Mouse (Mus musculus) CH12.LX (cell line): ENCODE data around the gene Cbfa2t3.

Experiments
- CHD2 ChIP-seq: IDR thresholded peaks from 2 replicates; pipeline ENCODE4 v1.6.1; 2011; ENCODE audit warnings: low read length, improper control_type of control experiment
- CTCF ChIP-seq, 2 experiments: IDR thresholded peaks in 1 of 2; conservative IDR thresholded peaks in 1 of 2; 2 replicates each; pipeline ENCODE4 v1.5.1; 2011 to 2012; ENCODE audit warnings: low read depth in 2 of 2, low read length in 2 of 2, improper control_type of control experiment in 1 of 2, inconsistent platforms in 1 of 2, mild to moderate bottlenecking in 1 of 2, moderate library complexity in 1 of 2
- EP300 ChIP-seq: IDR thresholded peaks from 2 replicates; pipeline ENCODE4 v1.6.1; 2011; ENCODE audit warnings: low read length, improper control_type of control experiment
- GABPA ChIP-seq: IDR thresholded peaks from 2 replicates; pipeline ENCODE4 v1.6.1; 2012; ENCODE audit warnings: low read depth, low read length, improper control_type of control experiment, inconsistent platforms; ENCODE audit not compliant: insufficient replicate concordance
- MAX ChIP-seq: IDR thresholded peaks from 2 replicates; pipeline ENCODE4 v1.6.1; 2011; ENCODE audit warnings: low read length, improper control_type of control experiment
- POLR2A ChIP-seq: IDR thresholded peaks from 2 replicates; pipeline ENCODE4 v1.6.1; 2011; ENCODE audit warnings: low read depth, mild to moderate bottlenecking, improper control_type of control experiment, low read length
- UBTF ChIP-seq: IDR thresholded peaks from 2 replicates; pipeline ENCODE4 v1.6.1; 2012; ENCODE audit warnings: low read depth, mild to moderate bottlenecking, inconsistent platforms, low read length, improper control_type of control experiment, moderate library complexity
- USF1 ChIP-seq: IDR thresholded peaks from 2 replicates; pipeline ENCODE4 v1.6.1; 2014; ENCODE audit warnings: low read depth, mild to moderate bottlenecking, inconsistent platforms, low read length, improper control_type of control experiment

- no peak for TF ChIP-seq UBTF
- TF ChIP-seq USF1 = no peak
- no peak for TF ChIP-seq GABPA
- no peak for TF ChIP-seq POLR2A
- no peak for TF ChIP-seq MAX
- TF ChIP-seq CTCF (conservative IDR thresholded peaks at IDR 0.05 in 1 of 2, IDR thresholded peaks at IDR 0.05 in 1 of 2; ENCODE audit: low read depth in 2 of 2, low read length in 2 of 2) = peak in 1 of 2 experiments; percentile 15; a peak in 1 of 4 replicates
- TF ChIP-seq CHD2 = no peak
- TF ChIP-seq EP300 = no peak
These were observed 17.7 kb upstream of the Cbfa2t3 start for GRCm38 (mm10) chr8:122716566-122716965.
